Mouse (Mus musculus): Measurements from ENCODE around the gene Tgfb1.
A peak's percentile ranks its signal among the peaks of the same experiment; 100 is the strongest.
"Not testable (repeated sequence)": the region's sequence is repeated elsewhere in the genome, so short reads cannot be mapped to it uniquely, and the experiment has no call there.

The Tgfb1 gene

DNA sequence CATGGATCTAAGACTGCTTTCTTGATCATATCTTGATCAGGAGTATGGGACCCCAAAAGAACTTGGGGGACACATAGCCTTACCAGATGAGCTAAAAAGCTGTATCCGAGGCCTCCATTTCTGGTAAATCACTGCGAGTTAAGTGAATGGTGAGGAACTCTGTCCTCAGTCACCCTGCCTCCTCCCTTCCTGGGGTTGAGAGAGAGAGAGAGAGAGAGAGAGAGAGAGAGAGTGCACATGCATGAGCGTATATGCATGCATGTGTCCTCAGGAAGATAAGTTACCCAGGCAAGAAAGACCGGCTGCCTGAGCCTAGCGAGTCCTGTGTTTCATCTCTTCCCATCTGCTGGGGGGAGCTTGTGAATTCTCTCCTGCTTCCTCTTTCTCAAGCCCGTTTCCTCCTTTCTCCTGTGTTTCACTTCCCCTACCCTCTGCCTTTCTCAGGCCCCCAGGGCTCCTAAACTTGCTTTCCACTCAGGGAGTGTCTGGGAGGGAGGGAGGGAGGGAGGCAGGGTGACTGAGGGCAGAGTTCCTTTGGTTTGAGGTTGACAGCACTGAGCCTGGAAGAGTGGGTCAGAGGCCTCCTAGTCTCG is 19.9 kb downstream of the Tgfb1 start:
- no peak for DNase-seq

DNA sequence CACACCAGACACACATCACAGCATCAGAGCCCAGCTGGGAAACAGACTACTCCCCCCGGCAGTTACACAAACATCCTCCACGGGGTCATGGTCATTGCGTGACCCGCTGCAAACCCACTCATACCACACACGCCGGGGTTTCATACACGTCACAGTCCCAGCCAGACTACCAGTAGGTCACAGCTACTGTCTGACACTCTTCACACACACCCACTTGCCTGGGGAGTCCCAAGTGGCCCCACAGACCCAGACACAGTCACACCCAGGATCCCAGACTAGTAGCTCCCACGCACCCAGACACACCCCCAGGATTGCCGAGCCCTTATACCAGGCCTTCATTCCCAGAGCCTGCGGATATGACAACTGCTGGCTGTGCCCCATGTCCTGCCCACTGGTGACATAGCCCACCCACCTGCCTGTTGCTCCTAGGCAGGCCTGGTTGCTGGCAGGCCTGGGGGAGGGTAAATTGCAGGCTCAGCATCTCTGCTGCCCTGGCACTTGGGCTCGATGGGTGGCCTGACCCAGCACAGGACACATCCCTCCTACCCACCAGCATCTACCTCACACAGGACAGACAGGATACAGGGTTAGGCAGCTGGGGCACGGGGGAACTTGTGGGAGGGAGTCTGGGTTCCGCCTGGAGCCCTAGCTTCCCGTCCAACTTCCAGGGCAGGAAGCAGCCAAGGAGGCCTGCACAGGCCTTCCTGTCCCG is 20.9 kb downstream of the Tgfb1 start:
- DNase-seq, result no peak

DNA sequence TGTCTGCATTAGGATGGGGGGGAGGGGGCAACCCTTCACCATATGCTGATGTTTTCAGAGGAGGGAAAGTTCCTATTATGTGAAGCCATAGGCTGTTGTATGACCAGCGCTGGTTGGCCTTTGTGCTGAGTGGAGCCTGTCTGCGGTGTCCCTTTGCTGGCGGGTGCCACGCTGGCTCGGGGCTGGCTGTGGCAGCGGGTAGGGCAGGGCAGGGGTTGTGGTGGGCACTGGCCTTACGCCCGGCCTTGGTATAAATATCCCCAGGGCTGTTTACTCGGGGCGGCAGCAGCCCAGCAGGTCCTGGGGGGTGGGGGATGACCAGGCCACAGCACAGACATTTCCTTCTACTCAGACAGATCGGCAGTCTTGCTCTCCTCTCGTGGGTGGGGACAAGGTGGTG is 23.2 kb downstream of the Tgfb1 start:
- peak; percentile 52 to 59 for DNase-seq

DNA sequence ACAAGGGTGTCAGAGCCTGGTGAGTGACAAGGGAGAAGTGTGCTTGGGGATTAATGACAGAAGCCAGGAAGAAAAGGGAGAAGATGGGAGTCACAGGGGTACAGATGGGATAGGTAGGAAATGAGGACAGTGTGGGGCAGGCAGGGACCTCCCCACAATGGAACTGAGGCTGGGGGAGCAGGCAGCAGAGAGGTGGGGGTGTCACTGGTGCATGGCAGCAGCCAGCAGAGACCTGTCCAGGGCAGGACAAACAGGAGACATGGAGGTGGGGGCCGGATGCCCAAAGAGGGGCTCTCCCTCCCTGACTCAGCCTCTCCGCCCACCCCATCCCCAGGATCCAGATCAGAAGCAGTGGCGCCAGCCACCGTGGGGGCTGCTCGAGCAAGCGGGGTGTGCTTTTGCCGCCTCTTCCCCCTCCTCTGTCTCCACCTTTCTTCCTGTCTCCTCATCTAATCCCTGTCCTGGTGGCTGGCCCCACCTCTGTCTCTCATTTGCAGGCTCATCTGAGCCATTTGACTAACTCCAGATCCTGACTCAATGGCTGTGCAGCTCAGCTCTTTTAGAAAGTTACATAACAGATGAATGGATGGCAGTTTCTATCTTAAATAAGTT is 23.8 kb downstream of the Tgfb1 start:
- DNase-seq, result peak; percentile 38 to 39

DNA sequence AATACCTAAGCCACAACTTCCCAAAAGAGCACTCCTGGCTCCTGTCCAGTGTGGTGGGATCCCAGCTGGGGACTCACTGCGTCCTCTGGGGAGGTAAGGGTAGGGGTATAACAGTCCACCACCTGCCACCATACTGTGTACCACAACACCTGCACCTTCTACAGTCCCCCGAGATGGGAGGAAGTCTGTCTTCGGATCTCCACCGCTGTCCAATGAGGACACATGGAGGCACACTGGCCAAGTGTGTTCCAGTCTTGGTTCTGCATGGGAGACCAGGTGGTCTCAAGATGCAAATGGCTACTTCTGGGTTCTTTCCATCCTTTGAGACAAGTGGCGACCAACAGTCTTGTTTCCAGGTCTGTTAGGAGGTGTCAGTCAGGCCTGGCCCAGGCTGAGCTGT is 24.4 kb downstream of the Tgfb1 start:
- DNase-seq, result peak; percentile 34 to 49

DNA sequence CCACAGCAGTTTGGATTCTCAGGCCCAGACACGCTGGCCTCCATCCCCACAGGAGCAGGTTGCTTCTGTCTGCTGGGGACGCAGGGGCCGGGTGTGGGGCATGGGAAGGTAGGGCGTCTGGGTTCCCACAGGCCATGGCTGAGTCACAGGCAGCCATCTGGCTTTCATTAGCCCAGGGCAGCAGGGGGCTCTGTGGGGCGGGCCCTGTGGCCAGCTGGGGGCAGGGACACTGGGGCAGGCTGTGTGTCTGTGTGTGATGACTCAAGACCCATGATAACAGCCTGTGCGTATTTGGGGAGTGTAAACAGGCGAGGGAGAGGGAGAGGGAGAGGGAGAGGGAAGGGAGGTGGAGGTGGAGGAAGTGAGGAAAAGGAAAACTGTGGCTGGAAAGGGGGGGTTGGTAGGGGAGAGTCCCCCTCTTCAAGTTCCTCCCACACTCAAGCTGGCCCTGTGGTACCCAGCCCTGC is 25.0 kb downstream of the Tgfb1 start:
- peak; percentile 62 to 68 for DNase-seq

DNA sequence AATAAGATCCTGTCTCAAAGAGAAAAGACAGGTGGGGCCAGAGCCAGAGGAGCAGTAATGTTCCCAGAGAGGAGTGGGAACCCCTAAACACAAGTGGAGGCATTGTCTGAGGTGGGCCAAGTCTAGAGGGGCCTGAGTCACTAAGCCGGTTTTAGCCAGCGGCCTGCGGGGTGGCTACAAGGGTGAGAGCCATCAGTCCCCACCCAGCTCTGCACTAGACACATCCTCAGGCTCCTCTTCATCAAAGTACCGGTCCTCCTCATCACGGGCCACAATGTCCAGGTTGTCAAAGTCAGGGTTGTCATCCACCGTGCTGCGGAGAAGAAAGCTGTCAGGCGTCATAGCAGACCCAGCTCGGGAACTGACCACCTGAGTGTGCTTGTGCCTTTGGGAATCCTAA is 26.0 kb downstream of the Tgfb1 start:
- DNase-seq, result no peak

DNA sequence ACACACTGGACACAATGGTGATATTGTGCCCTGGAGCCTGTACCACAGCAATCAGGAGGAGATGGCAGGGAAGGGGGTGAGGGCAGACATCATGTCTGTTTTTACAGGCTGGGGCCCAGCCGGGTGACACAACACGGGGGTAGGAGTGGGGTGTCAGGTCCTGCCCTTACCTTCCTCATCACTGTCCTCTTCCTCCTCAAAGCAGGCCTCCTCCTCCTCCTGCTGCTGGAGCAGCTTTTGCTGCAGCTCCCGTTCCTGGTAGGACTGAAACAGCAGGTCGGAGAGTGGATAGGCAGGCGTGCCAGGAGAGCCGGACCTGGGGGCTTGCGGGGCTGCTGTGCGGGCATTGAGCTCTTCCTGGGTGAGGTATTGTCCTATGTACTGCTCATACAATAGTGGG is 27.8 kb downstream of the Tgfb1 start:
- no peak for DNase-seq

DNA sequence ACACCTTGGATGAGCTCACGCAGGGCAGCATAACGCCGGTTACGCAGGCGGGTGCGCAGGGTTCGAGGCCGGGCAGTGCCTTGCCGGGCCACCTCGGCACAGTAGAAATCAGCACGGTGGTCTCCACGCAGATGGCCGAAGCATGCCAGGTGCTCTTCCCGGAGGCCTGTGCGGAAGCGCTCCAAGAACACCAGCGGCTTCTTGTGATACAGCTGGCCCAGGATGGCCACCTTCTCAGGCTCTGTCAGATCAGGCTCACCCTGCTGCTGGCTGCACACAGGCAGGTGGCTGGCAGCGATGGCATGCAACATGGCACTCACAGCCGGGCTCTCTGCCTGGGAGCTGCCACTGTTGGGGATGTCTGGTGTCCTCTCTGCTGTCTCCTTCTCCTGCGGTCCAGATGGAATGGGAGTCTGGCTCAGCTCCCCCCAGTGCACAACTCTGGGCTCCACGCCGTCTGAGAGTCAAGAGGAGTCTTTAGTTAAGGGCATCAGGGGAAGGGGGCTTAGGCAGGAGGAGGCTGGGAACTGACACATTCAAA is 29.0 kb downstream of the Tgfb1 start:
- no peak for DNase-seq

DNA sequence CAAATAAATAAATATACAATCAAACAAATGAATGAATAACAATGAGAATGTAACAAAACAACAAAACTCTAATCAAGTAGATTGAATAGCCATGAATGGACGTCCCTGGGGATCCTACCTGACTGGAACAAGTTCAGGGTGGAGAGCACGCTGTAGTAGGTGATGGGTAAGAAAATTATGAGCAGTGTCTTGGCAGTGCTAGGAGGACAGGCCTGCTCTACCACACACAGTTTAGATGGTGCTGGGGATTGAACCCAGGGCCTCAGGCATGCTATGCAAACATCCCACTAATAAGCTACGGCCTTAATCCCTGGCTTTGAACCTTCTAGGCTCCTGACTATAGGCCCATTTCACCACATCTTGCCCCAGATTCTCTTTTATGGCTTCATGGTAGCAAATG is 30.7 kb downstream of the Tgfb1 start:
- no peak for DNase-seq

DNA sequence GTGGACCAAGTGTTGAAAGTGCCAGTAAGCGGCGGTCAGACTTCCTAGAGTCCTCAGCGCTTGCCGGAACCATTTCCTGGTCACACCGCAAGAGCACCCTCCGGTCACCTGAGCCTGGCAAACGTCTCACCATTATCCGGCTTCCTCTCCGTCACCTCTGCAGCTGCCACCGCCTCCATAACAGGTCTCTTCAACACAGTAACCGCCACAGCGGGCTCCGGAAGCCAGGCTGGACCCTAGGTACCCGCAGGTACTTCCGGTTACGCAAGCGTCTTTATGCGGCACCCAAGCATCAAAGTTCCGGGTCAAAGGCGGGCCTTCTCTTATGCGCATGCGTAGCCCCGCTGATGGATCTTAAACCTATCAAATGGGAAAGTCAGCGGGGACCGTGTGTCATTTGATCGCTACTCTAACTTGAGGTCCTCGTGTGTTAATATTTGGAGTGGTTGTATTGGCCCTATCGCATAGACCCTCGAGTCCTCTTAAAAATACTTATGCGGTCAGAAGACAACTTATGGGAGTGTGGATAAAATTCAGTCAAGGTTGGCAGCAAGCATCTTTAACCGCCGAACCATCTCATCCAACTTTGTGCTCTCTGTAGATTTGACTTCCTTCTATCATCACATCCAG is 32.1 kb downstream of the Tgfb1 start, which contains the start of gene Ccdc97:
Gene Ccdc97 (minus strand): TSS at position 301 of the 630 bp plus-strand sequence.
- peak; percentile 94 to 95 for DNase-seq

DNA sequence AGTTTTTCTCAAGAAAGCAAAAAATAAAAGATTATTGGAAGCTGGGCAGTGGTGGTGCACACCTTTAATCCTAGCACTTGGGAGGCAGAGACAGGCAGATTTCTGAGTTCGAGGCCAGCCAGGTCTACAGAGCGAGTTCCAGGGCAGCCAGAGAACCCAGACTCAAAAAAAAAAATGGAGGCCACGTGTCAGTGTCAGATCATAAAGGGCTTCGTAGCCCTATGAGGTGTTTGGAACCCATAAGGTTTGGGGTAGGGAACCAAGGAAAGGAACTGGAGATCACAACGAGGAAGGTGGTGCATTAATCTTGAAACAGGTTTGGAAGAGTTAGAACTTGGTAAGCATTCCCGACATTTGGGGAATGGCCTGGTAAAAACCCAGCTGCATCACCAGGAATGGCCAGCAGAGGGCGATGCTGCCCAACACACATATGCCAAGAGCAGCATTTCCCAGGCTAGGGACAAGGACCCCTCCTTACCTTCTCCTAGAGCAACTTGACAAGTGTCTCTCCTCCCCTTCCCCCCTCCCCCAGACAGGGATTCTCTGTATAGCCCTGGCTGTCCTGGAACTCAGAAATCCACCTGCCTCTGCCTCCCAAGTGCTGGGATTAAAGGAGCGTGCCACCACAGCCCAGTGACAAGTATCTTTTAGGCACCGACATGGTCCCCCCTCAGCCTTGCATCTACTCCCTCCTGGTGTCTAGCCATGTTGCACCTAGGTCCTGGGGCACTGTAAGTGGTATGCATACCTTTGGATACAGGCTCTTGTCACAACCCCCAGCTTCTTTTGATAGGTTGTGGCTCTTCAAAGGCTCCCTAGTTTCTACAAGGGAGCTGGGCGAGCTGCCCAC is 33.2 kb downstream of the Tgfb1 start:
- peak; percentile 87 to 91 for DNase-seq

DNA sequence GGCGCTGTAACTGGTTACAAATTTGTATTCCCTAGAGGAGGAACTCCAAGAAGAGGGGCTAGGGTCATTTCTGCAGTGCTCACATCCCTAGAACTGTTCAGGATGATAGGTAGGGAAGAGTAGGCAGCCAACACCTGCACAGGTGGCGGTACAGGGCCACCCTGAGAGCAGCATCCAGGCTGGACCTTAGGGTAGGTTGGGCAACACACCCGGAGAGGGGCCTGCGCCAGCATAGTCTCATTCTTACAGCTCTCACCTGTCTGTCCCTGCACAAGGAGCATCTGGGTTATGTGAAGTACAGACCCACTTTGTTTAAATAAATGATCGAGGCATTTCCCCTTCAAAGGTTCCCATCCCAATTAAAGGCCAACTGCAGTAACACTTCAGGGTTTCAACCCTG is 34.0 kb downstream of the Tgfb1 start:
- DNase-seq, result no peak

DNA sequence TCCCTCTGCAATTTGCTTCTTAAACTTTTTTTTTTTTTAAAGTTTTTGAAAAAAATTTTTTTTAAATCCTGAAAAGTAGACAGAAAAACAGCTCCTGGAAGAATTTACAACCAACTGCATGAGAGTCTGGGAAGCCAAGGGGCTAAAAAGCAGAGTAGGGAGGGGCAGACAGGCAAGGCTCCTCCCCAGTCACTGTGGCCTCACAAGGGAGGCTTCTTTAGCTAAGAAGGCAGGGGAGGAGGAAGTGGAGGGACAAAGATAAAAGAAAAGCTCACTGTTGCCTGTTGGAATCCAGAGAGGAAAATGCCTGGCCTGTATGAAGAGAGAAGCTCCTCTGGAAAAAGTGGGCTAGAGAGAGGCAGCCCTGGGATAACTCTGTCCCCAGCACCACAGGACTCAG is 35.0 kb downstream of the Tgfb1 start:
- DNase-seq, result not testable (repeated sequence)

DNA sequence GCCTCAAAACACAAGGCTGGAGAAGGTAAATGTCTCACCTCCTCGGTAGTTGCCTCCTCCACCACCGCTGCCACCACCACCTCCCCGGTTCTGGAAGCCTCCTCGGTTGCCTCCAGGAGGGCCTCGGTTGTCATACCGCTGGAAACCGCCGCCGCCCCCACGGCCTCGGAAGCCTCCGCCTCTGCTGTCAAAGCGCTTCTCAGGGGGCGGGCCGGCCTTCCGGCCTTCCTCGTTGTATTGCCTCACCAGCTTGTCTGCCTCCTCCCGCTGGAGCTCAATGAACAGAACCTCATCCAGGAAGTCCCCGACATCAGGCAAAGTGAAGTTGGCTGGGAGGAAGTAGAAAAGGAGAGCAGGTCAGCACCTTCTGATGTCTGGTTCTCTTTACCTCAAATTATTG is 39.1 kb downstream of the Tgfb1 start:
- no peak for DNase-seq

DNA sequence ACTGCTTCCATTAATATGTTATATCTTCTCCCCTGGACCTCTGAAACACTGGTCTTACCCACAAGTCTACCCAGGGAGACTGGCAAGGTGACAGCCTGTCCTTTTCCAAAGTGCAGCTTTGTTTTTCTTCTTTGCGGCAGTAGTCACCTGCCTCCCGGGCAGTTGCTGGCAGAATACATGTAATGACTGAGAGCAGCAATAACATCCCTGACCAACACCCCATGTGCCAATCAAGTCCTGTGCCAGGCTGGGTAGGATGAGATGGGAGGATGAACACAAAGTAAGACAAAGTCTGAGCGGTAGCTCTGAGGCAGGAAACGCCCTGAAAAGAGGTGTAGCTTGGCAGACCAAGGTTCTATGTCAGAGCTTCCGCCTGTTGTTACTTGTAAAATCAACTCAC is 41.0 kb downstream of the Tgfb1 start:
- no peak for DNase-seq

DNA sequence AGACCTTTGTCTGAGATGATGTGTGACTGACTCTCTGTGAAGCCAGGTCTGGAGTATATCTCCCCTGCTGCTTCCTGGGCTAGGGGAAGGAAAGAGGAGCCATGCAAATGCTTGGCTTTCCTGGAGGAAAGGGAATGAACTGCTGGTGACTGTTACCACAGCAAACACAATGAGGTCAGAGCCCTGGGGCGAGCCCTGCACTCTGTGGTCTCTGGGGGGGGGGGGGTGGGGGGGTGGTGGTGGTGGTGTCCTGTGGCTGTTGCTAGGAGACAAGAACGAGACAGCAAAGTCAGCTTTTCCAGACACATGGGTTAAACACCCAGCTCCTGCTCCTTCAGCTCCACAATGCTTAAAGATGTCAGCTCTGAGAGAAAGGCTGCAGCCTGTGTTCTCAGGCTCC is 42.6 kb downstream of the Tgfb1 start:
- DNase-seq, result no peak

DNA sequence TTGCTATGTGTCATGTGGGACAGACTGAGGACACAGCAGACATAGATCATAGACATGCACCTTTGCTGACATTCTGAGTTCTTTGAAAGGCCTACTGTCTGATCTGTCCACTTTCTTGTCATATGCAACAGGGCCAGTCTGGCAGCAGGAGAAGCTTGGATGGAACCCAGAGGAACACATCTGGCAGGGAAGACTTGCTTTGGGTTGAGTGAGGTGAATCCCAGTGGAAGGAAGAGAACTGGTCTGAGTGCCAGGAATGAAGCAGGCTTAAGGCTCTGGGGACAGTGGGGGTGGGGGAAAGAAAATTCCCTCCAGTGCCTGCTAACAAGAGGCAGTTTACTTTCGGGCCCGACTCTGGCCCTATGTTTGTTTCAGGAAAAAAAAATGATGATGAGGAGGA is 43.1 kb downstream of the Tgfb1 start:
- no peak for DNase-seq

DNA sequence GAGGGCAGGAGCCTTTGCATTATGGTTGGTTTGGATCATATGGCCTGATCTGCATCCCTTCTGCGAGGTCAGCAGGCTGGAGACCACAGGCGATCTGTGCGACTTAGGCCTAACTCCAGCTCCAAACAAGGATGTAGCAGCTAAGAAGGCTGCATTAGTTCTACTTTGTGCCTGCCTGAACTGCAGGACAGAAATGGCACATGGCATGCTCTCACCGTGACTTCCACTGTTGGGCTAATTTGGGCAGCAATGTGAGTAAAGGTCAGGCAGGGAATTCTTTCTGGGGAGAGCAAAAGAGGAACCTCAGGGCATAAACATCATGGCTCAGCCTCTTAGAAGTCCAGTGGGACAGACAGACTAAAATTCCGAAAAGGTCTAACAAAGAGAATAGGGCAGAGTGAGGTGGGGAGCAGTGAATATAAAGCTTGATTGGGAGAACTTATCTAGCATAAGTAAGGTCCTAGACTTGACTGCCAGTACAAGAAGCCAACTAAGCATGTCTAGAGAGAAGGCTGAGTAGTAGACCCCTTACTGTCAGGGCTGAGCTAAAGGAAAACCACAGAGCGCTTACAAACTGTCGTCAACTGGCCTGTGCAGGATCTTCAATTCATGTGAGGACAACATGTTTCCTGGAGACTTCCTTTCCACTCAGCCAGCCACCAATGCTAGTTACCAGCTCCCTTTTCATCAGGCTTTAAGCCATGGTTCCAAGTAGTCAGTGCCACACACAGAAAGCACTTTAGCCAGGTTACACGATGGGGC is 44.7 kb downstream of the Tgfb1 start:
- no peak for DNase-seq

DNA sequence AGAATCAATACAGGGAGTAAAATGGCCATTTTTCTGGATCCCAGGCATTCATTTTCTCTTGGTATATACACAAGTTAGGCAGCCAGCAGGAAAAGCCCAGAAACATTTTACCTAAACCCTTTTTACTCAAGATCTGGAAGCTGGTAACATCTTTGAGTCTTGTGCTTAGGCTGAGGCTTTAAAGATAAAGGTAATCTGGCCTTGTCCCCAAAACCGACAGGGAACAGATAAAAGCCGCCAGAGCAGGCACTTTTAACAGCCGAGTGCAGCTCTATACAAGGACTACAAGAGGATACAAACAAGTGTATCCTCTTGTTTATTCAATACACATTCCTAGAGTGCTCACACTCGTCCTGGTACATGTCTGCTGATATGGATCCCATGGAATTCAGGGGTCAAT is 48.2 kb downstream of the Tgfb1 start:
- DNase-seq, result no peak

DNA sequence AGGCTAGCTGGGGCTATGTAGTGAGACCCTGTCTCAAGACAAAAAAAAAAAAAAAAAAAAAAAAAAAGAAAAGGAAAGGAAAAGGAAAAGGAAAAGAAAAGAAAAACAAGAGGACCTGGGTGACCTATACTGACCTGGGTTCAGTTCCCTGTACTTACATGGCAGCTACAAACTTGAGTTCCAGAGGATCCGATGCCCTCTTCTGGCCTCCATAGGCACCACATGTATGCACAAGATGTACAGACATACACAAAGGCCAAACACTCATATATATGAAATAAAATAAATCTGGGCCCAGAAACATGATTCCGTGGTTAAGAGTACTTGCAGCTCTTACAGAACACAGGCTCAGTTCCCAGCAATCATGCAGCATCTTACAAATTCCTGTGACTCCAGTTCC is 50.1 kb downstream of the Tgfb1 start:
- no peak for DNase-seq

DNA sequence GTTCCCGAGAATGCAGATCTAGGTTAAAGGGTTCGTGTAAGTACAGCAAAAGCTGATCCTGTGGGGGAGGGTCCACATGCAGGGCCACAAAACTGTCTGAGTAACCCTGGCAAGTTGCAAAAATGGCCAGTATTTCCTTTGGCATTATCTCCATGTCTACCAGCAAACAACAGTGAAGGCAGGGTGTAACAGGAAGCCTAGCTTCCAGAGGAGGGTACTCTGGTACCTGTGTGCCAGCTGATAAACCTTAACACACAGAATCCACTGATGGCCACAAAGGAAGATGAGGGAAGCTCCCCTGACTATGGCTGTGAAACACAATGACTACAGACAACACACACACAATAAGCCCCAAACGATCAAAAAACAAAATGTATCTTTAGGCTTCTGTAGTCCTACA is 51.5 kb downstream of the Tgfb1 start:
- DNase-seq, result no peak

Measured in cerebellum, postnatal 14 days (tissue).